In genomic region chr7:45027761-45028160, GRCm38 (mm10) we compare ENCODE assay signal across 21 mouse cellular contexts. TPM values are rescaled to one million over a fixed set of nuclear protein-coding genes. Genes with fewer than 3 reads are reported as not detected.
DNase-seq lines count a peak whose midpoint lies in the region; ATAC-seq and TF ChIP-seq lines count a peak whose summit lies in the region.
"Had no signal": no experiment of that assay in that cellular context is flagged by ENCODE, and none has a peak within 500 bp of the region (broad histone marks: within the 10 kb centered on the region; RNA-seq: fewer than 3 reads in every experiment).

No protein-coding gene starts in this region.

- no peak for DNase-seq in forebrain, embryonic 10.5 days (ENCODE audit: extremely low spot score, low spot score)
- DNase-seq in heart, adult 11 months = peak; percentile 90
- no peak for DNase-seq in heart, postnatal 10 days
- DNase-seq in ES-E14 (ENCODE audit: low read depth, low spot score) = no peak
- DNase-seq in frontal cortex, adult 2 months (ENCODE audit: extremely low spot score in 1 of 2, low spot score in 1 of 2) = no peak
- DNase-seq: adrenal gland, adult 2 months; adrenal gland, adult 8-10 months; adrenal gland, postnatal 10 days; adrenal gland, postnatal 14 days; adrenal gland, postnatal 25 days; adrenal gland, postnatal 36 days; B cell, adult 2 months; cerebellum, adult 11 months; cerebellum, adult 18-20 months; cerebellum, adult 2 months had no signal

- H3K9ac ChIP-seq in forebrain, embryonic 12.5 days = no peak overlapping the region
- H3K9ac ChIP-seq in ES-E14 (ENCODE audit: insufficient read depth, low read depth, low read length, poor library complexity, severe bottlenecking) = no peak overlapping the region

- no peaks in the 10 kb centered on the region for H3K9me3 ChIP-seq in forebrain, embryonic 10.5 days
- no peaks in the 10 kb centered on the region for H3K9me3 ChIP-seq in forebrain, embryonic 12.5 days
- H3K9me3 ChIP-seq in ES-E14 (ENCODE audit: control insufficient read depth, insufficient read depth, low read depth, low read length) = no peaks in the 10 kb centered on the region
- H3K9me3 ChIP-seq: G1E had no signal

- in situ Hi-C loops in ES-E14 (cut with MboI; ENCODE audit: low sequenced_read_pairs in 2 of 2, unreplicated experiment in 2 of 2) = no loop called here

- 95% methylated on average over 9 of the region's 9 CpGs for WGBS in forebrain, embryonic 10.5 days
- WGBS in forebrain, embryonic 12.5 days = 92% methylated on average over 9 of the region's 9 CpGs

- H3K4me1 ChIP-seq in forebrain, embryonic 10.5 days = 0 out of 2 replicates have a peak, but pooled peaks cover 6% of the 10 kb centered on the region
- no peaks in the 10 kb centered on the region; the same call in 1 of the 2 replicates for H3K4me1 ChIP-seq in forebrain, embryonic 12.5 days
- peaks cover 0 to 11% of the 10 kb centered on the region in 2 experiments; a peak in 1 of 4 replicates for H3K4me1 ChIP-seq in ES-E14 (ENCODE audit: control insufficient read depth in 2 of 2, insufficient read depth in 2 of 2, low read length in 2 of 2, poor library complexity in 1 of 2)

- H3K4me3 ChIP-seq in forebrain, embryonic 10.5 days = 0 out of 2 replicates have a peak overlapping the region, but pooled peaks have one; percentile 9
- H3K4me3 ChIP-seq in forebrain, embryonic 12.5 days (replicated peaks) = no peak overlapping the region
- no peak overlapping the region for H3K4me3 ChIP-seq in ES-E14 (ENCODE audit: insufficient read depth in 1 of 2, low read depth in 1 of 2, low read length in 2 of 2, poor library complexity in 1 of 2, severe bottlenecking in 1 of 2)

- H3K4me2 ChIP-seq in forebrain, embryonic 12.5 days = no peak overlapping the region

- H3K36me3 ChIP-seq in forebrain, embryonic 10.5 days (replicated peaks) = peaks cover 66% of the 10 kb centered on the region
- peaks cover 58% of the 10 kb centered on the region for H3K36me3 ChIP-seq in forebrain, embryonic 12.5 days (replicated peaks)
- H3K36me3 ChIP-seq in ES-E14 (ENCODE audit: control insufficient read depth, insufficient read depth, low read length, poor library complexity, severe bottlenecking) = peaks cover 44% of the 10 kb centered on the region

- no peaks in the 10 kb centered on the region for H3K27me3 ChIP-seq in forebrain, embryonic 10.5 days (ENCODE audit: poor library complexity, severe bottlenecking)
- no peaks in the 10 kb centered on the region for H3K27me3 ChIP-seq in forebrain, embryonic 12.5 days
- H3K27me3 ChIP-seq: CH12.LX, Patski had no signal

- ATAC-seq in forebrain, embryonic 12.5 days (ENCODE audit: low FRiP score) = no peak
- ATAC-seq: activated CD4-positive, CD25-positive, alpha-beta regulatory T cell, adult 4 months; CD4-positive, CD25-positive, alpha-beta regulatory T cell, adult 4 months; Patski had no signal

- intact Hi-C loops in heart, postnatal 10 days (cut with DNase I) = no loop called here

- H3K27ac ChIP-seq in forebrain, embryonic 10.5 days = no peak overlapping the region
- no peak overlapping the region for H3K27ac ChIP-seq in forebrain, embryonic 12.5 days
- H3K27ac ChIP-seq in ES-E14 (ENCODE audit: insufficient read depth, low read depth, low read length, poor library complexity, severe bottlenecking) = peak overlapping the region; percentile 25; the same call in 1 of the 2 replicates

TF ChIP-seq in ES-E14, 5 proteins besides CTCF, POLR2A, EP300 and RAD21:
- TF ChIP-seq HCFC1 (IDR thresholded peaks at IDR 0.05; ENCODE audit: borderline replicate concordance, insufficient read depth, low read length) (no peak), ZC3H11A (IDR thresholded peaks at IDR 0.05; ENCODE audit: borderline replicate concordance, low read depth, low read length) (no peak), ZNF384 (IDR thresholded peaks at IDR 0.05; ENCODE audit: low read depth, low read length) (no peak), MAFK (IDR thresholded peaks at IDR 0.05; ENCODE audit: insufficient read depth, low read depth, low read length) (no peak), CHD2 (IDR thresholded peaks at IDR 0.05; ENCODE audit: low read depth, low read length) (no peak)

RNA-seq across cellular contexts. Expression of gene Rras, which starts 10.0 kb away (rescaled TPM):
- 15.0 and 16.8 TPM in 2 replicates for polyA plus RNA-seq in forebrain, embryonic 10.5 days (2016; fragmentation: Nextera tagmentation; extraction: Ambion mirVana)
- polyA plus RNA-seq in forebrain, embryonic 12.5 days (2016; fragmentation: Nextera tagmentation; extraction: Ambion mirVana) = 11.4 and 13.8 TPM in 2 replicates
- 10 to 100 TPM; 71.6 to 75.7 TPM for total RNA-seq in heart, postnatal 10 days (2021)
- 11.1 and 14.4 TPM in 2 replicates for total RNA-seq in ES-E14 (2012; rRNA removed)
- polyA plus RNA-seq in frontal cortex, adult 2 months (2012; rRNA removed) = 27.6 and 32.5 TPM in 2 replicates

RNA-seq across cellular contexts. Expression of gene Scaf1, which starts 11.6 kb away (rescaled TPM):
- 39.9 and 41.0 TPM in 2 replicates for polyA plus RNA-seq in forebrain, embryonic 10.5 days (2016; fragmentation: Nextera tagmentation; extraction: Ambion mirVana)
- polyA plus RNA-seq in forebrain, embryonic 12.5 days (2016; fragmentation: Nextera tagmentation; extraction: Ambion mirVana) = 47.4 and 52.0 TPM in 2 replicates
- total RNA-seq in heart, postnatal 10 days (2021) = 10 to 100 TPM; 68.5 to 70.1 TPM
- 39.0 and 39.2 TPM in 2 replicates for total RNA-seq in ES-E14 (2012; rRNA removed)
- polyA plus RNA-seq in frontal cortex, adult 2 months (2012; rRNA removed) = 126 and 127 TPM in 2 replicates

RNA-seq across cellular contexts. Expression of gene Prr12, which starts 24.9 kb away (rescaled TPM):
- polyA plus RNA-seq in forebrain, embryonic 10.5 days (2016; fragmentation: Nextera tagmentation; extraction: Ambion mirVana) = 11.9 and 12.7 TPM in 2 replicates
- polyA plus RNA-seq in forebrain, embryonic 12.5 days (2016; fragmentation: Nextera tagmentation; extraction: Ambion mirVana) = 13.1 and 13.6 TPM in 2 replicates
- 10 to 100 TPM; 28.8 to 35.7 TPM for total RNA-seq in heart, postnatal 10 days (2021)
- 32.3 and 37.5 TPM in 2 replicates for total RNA-seq in ES-E14 (2012; rRNA removed)
- 20.5 and 22.4 TPM in 2 replicates for polyA plus RNA-seq in frontal cortex, adult 2 months (2012; rRNA removed)

RNA-seq across cellular contexts. Expression of gene Bcl2l12, which starts 29.2 kb away (rescaled TPM):
- 80.7 and 83.9 TPM in 2 replicates for polyA plus RNA-seq in forebrain, embryonic 10.5 days (2016; fragmentation: Nextera tagmentation; extraction: Ambion mirVana)
- polyA plus RNA-seq in forebrain, embryonic 12.5 days (2016; fragmentation: Nextera tagmentation; extraction: Ambion mirVana) = 57.8 and 66.4 TPM in 2 replicates
- 10 to 100 TPM; 14.5 to 15.9 TPM for total RNA-seq in heart, postnatal 10 days (2021)
- total RNA-seq in ES-E14 (2012; rRNA removed) = 11.9 and 13.0 TPM in 2 replicates
- 5.4 and 5.9 TPM in 2 replicates for polyA plus RNA-seq in frontal cortex, adult 2 months (2012; rRNA removed)

RNA-seq across cellular contexts. Expression of gene Irf3, which starts 30.3 kb away (rescaled TPM):
- 70.5 and 76.0 TPM in 2 replicates for polyA plus RNA-seq in forebrain, embryonic 10.5 days (2016; fragmentation: Nextera tagmentation; extraction: Ambion mirVana)
- 72.4 and 73.0 TPM in 2 replicates for polyA plus RNA-seq in forebrain, embryonic 12.5 days (2016; fragmentation: Nextera tagmentation; extraction: Ambion mirVana)
- total RNA-seq in heart, postnatal 10 days (2021) = 10 to 100 TPM; 34.1 to 47.9 TPM
- total RNA-seq in ES-E14 (2012; rRNA removed) = 45.9 and 68.4 TPM in 2 replicates
- polyA plus RNA-seq in frontal cortex, adult 2 months (2012; rRNA removed) = 88.4 and 88.6 TPM in 2 replicates
